In the genomic region with DNA sequence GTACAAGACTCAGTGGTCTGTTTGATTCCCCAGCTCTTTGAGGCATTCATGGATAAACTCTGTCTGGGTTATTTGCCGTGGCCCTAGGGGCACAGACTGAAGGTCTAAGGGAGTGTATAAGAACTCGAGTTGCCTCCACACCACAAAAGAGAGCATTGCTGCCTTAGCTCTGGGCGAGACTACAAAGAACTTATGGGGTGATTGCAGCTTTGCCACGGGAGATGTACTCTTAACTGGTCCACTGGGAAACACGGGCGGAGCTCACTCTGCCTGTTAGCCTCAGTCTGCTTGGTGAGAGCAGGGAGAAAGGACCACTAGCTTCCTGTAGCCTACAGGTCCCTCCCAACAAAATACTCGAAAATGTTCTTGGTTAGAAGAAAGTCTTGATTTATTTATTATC, we compare ENCODE assay signal across 13 mouse cellular contexts.
"Had no signal": no experiment of that assay in that cellular context is flagged by ENCODE, and none has a peak within 500 bp of the region (broad histone marks: within the 10 kb centered on the region; RNA-seq: fewer than 3 reads in every experiment).

No protein-coding gene starts in this region.

- H3K4me1 ChIP-seq: kidney, embryonic 15.5 days; midbrain, embryonic 12.5 days; neural tube, embryonic 13.5 days had no signal

- H3K9ac ChIP-seq: kidney, embryonic 15.5 days; liver, embryonic 14.5 days; midbrain, embryonic 12.5 days; neural tube, embryonic 13.5 days had no signal

- H3K4me2 ChIP-seq: kidney, embryonic 15.5 days; midbrain, embryonic 12.5 days; neural tube, embryonic 13.5 days had no signal

- H3K27me3 ChIP-seq: kidney, embryonic 15.5 days; midbrain, embryonic 12.5 days; neural tube, embryonic 13.5 days had no signal

- H3K36me3 ChIP-seq: kidney, embryonic 15.5 days; midbrain, embryonic 12.5 days; neural tube, embryonic 13.5 days had no signal

- H3K27ac ChIP-seq: kidney, embryonic 15.5 days; left cerebral cortex, adult 2 months; liver, embryonic 14.5 days; midbrain, embryonic 12.5 days; neural tube, embryonic 13.5 days had no signal

- ATAC-seq: midbrain, embryonic 16.5 days had no signal

- DNase-seq: kidney, postnatal 25 days; lung, adult 18-20 months; retina, postnatal 1 day; right cerebral cortex, postnatal 4 days; spleen, adult 18-20 months; thymus, adult 2 months; thymus, postnatal 25 days had no signal

- H3K4me3 ChIP-seq: kidney, embryonic 15.5 days; left cerebral cortex, adult 2 months; midbrain, embryonic 12.5 days; neural tube, embryonic 13.5 days had no signal

- H3K9me3 ChIP-seq: kidney, embryonic 15.5 days; midbrain, embryonic 12.5 days; neural tube, embryonic 13.5 days had no signal
